Mouse (Mus musculus): ENCODE measurements around the gene Eef1e1.

DNA sequence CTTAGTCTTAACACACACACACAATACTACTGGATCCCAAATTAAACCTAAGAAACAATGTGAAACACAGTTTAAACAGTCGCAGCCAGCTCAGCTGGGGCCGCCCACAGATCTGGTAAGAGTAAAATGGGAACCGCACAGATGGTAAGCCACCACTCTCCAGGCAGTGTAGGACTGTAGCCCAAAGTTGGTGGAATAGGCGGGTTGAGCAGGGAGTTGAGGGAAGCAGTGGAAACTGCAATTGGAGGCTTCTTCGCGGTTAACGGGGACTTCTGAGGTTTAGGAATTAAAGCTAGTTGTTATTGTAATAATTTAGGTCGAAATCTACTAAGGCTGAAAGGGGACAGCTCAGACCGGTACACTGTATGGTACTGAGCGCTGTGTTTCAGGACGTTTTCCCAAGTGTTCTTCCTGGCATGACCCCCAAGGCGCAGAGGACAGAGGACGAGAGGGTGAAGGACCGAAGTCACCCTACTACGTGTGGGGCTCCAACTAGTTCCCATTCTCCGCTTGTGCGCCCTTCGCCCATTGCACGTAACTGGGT, 24.5 kb downstream of the Eef1e1 start:
- TF ChIP-seq CTCF (IDR thresholded peaks at IDR 0.05; ENCODE audit: low read depth, low read length): no peak
- TF ChIP-seq POLR2A (IDR thresholded peaks at IDR 0.05; ENCODE audit: insufficient read depth, low read length): no peak
